Mouse (Mus musculus): ENCODE measurements at regions not wholly inside any gene's neighbourhood (a gene's known extent, or its start where the extent isn't known, plus 50 kb on each side); places are given as distances from the start of the nearest gene placed in this dataset.

- CTCF ChIA-PET, result no interaction called here
Observed at GRCm38 (mm10) chr14:71895468-71895867, 596.2 kb downstream of the Gm9195 start.

DNA sequence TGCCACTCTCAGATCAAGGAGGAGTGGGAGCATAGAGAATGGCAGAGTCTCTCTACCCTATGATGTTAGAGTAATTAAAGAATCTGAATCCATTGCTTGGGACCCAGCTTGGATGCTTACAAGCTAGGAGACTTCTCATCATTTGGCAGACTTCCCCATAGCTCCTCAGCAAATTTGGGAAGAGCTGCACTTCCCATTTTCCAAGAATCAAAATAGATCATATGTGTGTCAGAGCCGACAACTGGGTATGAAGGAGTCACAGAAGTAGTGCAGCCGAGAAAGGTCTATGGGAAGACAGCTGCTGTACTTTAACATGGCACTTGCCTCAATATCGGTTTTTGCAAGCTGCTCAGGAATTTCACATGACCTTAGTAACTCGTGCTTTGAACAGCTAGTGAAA is 596.8 kb downstream of the Gm9195 start:
- CTCF ChIA-PET, result no interaction called here

GRCm38 (mm10) chr14:71893361-71893760 is 598.3 kb downstream of the Gm9195 start:
- CTCF ChIA-PET, result no interaction called here

- CTCF ChIA-PET, result no interaction called here
Observed at GRCm38 (mm10) chr14:71891667-71892066, 600.0 kb downstream of the Gm9195 start.

DNA sequence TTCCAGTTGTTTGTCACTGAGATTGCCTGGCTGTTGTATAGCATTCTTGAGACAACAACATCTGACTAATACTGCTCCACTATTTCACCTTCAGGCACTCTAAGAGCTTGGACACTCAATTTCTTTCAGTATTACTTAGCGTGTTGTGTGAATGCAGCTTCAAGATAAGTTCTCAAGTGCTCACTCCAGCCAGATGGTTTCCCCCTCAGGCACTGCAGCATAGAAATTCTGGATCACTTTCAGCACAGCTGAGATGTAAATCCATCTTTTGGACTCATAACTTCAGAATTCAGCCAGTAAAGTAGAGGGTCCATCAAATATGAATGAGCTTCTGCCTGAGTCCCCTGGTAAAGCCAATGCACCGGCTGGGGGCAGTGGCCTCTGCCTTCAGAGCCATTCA is 608.8 kb downstream of the Gm9195 start:
- CTCF ChIA-PET, result no interaction called here

DNA sequence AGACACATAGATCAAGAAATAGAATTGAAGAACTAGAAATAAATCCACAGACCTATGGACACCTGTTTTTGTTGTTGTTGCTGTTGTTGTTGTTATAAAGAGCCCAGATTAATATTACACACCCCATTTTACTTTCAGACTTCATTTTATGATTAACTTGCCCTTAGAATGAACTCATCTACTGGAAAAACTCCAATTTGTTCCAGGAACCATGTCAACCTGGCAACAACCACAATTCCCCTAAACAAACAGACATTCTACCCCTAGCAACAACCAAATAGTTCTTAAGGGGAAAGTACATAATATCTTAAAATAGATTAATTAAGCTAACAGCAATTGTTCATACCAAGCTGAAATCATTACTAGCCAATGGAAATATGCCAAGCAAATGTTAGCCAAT is 646.1 kb downstream of the Gm9195 start:
- CTCF ChIA-PET, result no interaction called here

- CTCF ChIA-PET, result no interaction called here
Observed at GRCm38 (mm10) chr14:71808863-71809487, 682.7 kb downstream of the Gm9195 start.

GRCm38 (mm10) chr14:71805624-71806023 is 686.0 kb downstream of the Gm9195 start:
- CTCF ChIA-PET, result no interaction called here

GRCm38 (mm10) chr14:71799861-71800260 is 691.8 kb downstream of the Gm9195 start:
- CTCF ChIA-PET, result no interaction called here

DNA sequence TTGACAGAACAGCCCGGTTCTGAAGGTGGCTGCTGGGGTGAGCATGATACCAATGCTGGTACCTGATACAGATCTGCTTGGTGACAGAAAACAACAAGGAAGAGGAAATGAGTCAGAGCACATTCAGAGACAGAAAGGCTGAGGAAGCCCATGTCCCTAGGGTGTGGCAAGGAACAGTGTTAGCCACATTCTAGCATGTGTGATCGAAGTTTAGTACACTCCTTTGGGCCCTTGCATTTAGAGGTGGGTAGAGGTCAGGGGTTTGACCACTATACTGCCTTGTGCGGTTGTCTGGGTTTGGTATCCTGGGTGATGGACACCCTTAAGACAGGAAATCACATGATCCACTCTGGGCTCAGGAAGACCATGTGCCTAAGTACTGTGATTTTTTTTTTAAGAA is 695.9 kb downstream of the Gm9195 start:
- CTCF ChIA-PET, result no interaction called here

GRCm38 (mm10) chr14:71776990-71777525 is 714.6 kb downstream of the Gm9195 start:
- CTCF ChIA-PET, result no interaction called here

DNA sequence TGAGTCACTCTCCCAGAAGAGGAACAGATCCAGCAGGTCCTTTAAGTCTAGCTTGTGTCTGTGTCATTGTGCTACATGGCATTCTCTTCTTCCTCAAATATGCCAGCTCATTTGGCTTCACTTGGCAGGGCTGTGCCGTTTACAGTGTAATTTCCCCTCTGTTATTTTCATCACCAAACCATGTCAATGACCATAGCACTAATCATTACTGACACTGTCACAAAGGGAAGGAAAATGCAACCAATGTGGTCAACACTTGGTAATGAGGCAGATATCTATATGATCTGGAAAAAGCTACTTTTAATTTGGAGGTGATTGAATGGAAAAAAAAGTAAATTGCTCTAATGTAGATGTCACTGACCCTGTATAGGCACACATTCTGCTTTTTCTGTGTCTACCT is 724.8 kb downstream of the Gm9195 start:
- CTCF ChIA-PET, result no interaction called here

DNA sequence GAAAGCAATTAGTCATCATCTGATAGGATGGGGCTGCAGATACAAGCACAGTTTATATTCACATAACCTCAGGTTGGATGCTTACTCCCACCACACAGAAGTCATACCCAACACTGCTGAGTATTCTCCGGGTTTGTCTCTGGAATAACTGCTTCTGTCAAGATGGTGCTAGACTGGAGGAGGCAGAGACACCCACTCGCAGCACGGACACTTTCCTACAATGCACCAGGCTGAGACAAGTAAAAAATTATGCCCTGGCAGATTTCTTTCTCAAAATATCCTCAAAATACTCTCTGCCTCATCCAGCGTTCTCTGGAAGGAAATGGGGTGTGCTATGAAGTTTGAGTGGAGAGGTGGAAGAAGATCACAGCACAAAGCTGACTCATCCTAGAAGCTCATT is 763.1 kb downstream of the Gm9195 start:
- CTCF ChIA-PET, result no interaction called here

DNA sequence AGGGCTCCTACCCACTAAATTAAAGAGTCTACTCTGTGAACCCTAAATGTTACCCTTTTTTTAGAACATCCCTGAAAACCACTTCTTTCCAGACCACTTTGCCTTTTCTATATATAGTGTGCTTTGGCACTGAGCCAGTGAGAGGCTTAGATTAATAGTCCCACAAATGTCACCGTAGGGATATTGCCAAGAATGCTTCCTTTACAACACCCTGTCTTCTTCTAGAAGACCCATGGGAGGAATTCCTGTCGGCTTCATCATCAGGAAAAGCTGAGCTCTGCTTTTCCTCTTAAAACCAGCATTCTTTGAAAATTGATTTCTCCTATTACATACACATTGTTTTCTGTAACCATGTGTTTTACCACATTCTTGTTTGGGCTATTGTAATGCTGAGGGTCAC is 768.1 kb downstream of the Gm9195 start:
- CTCF ChIA-PET, result interaction anchor here (0.5 kb wide), 1 partner anchor 29 kb away, joined by 5 read pairs; no protein-coding TSS in a partner anchor

DNA sequence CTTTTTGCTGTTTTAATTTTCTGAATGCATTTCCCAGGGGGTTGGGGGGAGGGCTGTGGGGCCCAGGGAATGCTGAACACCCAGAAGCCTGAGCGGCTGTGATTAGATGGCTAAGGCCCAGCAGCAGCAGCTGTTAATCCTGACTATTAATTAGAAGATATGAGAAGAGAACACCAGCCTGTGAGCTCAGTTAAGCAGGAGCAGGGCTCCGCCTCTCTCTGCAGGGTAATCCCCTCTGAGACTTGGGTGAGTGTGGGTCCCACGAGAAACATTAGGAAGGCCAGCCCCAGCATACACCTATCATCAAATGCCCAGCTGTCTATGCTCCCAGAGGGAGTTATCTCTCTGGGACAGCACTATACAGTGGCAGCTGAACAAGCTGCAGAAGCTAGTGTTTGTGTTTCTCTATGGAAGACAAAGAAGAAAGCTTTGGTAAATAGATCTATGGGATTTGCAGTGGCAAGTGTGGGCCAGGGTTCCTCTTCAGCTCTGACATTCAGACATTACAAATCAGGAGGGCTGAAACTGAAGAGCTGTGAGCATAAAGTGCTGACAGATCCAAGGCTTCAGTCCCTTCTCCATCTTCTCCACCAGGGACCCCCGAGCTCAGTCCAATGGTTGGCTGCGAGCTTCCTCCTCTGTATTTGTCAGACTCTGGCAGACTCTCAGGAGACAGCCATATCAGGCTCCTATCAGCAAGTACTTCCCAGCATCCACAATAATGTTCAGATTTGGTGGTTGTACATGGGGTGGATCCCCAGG is 781.9 kb downstream of the Gm9195 start:
- CTCF ChIA-PET, result no interaction called here

DNA sequence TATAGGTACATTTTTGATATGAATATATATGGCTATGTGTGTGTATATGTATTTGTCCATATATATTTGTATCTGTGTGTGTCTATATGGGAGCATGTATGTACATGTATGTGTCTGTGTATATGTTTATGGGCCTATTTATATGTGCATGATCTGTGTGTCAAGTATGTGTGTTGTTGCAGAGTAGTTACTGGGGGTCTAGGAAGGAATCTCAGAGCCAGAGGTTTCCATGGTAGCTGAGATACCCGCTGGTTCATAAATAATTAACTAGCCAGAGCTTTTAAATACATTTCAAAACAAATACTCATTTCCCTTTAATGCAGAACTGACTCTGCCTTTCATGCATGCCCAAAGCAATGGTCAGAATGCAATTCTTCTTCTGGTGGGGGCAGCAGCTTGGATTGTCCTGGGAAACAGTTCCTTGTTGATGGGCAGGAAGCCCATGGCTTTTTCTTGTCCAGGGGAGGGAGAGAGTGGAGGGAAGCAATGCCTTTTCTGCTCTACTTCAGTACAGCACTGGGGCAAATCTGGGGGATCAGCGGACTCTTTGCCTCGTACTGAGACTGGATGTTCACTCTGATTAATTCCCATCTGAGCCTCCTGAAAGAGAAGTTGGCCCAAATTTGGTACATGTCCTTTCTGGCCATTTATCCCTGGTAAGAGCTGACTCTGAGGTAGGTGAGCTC is 798.7 kb downstream of the Gm9195 start:
- CTCF ChIA-PET, result no interaction called here

DNA sequence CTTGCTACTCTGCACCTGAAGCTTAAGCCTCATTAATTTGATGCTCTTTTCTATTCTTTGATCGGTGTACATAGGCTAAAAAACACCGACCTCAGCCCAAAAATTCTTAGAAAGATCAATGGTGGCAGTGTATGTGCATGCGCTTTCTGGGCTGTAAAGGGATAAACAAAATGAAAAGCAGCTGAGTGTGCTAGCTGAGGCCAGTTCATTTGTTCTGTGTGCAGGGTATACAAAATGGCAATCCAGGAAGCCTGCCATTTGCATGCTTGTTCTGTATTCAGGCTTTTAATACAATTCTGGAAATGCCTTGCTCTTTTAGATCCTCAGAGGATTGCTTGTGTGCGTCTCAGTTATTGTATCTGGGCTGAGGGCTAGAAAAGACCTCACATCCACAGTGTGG is 817.1 kb downstream of the Gm9195 start:
- CTCF ChIA-PET, result no interaction called here

DNA sequence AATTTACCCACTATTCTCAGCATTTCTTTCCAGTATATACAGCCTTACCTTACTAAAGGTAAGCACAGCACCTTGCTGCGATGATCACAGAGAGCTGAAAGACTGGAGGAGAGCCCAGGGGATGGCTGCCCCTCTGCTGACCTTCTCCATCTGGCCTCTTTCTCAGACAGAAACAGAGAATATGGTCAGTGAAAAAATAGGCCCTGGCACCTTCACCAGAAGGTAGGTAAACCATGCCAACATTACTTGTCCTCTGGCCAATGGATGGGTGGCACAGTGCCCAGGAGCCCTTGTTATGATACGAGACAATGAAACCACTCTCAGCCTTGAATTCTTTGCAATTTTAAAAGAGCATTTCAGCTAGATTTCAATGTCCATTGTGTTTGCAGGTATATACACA is 817.8 kb downstream of the Gm9195 start:
- CTCF ChIA-PET, result no interaction called here

GRCm38 (mm10) chr14:71672481-71672880 is 819.2 kb downstream of the Gm9195 start:
- CTCF ChIA-PET, result no interaction called here

GRCm38 (mm10) chr14:71671994-71672393 is 819.6 kb downstream of the Gm9195 start:
- CTCF ChIA-PET, result no interaction called here

DNA sequence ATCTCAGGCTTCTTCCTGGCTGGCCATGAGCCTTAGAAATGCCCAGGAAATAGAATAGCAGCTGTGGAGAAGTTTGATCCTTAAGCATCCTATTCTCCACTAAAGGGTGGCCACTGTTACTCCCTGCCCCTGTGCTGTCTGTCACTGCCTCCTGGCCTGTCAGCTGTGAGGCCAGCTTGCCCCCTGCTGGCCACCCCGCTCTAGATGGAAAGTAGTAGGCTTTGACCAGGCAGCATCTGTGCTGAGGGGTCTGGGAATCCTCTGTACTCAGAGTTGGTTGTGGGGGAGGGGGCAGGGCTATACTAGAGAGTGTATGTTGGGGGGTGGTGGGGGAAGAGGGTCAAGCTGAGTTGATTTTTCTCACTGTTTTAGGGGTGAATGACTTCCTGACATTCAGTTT is 821.2 kb downstream of the Gm9195 start:
- CTCF ChIA-PET, result no interaction called here

- CTCF ChIA-PET, result no interaction called here
Observed at GRCm38 (mm10) chr14:71666656-71667055, 825.0 kb downstream of the Gm9195 start.

DNA sequence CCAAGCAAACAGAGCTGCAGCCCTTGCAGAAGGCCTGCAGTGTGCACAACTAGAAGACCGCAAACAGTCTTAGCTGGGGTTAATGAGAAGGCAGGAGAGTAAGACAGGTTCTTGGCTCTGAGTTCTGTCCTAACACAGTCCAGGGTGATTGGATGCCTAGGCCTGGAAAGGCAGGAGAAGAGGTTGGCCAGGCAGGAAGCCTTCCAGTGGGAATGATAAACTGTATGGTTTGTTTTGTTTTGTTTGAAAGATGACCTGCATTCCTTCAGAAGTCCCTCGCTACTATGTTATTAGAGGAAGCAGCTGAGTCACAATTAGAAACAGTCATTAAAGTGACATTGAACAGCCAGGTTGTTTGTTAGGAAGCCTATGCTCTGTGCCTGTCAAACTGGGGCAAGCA is 831.5 kb downstream of the Gm9195 start:
- CTCF ChIA-PET, result no interaction called here
